Mouse (Mus musculus) lung, postnatal 4 days (tissue): ENCODE data around the gene Cd8b1.
"Not testable (repeated sequence)": the region's sequence is repeated elsewhere in the genome, so short reads cannot be mapped to it uniquely, and the experiment has no call there.

Source experiments
- DNase-seq, 2 experiments: peaks; one replicate each; pipeline ENCODE4 v3.0.0; 2021

Gene Cd8b1

GRCm38 (mm10) chr6:71322491-71322921 is at the start of gene Cd8b1:
TSS of gene Cd8b1 (plus strand) at chr6:71322788.
- DNase-seq, result no peak

GRCm38 (mm10) chr6:71273715-71274114 is 48.9 kb upstream of the Cd8b1 start:
- DNase-seq, result no peak

- DNase-seq, result no peak
Measured at GRCm38 (mm10) chr6:71274621-71275020, 48.0 kb upstream of the Cd8b1 start.

DNA sequence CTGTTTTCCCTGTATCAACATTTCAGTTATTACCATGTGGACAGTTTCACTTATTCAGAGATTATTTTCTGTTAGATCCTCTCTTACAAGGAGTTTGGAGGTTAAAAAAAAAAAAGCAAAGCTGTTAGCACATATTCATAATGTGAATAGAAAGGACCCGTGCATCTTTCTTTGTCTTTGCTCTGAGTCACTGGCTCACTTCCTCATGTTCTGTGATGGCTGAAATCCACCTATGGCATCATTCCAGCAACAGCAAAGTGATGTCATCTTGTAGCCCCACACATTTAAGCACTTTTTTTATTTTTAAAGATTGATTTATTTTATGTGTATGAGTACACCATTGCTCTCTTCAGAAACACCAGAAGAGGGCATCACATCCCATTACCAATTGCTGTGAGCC is 43.2 kb upstream of the Cd8b1 start:
- DNase-seq, result no peak

GRCm38 (mm10) chr6:71293509-71293908 is 29.1 kb upstream of the Cd8b1 start:
- no peak for DNase-seq

- DNase-seq, result no peak
Measured at GRCm38 (mm10) chr6:71295303-71295702, 27.3 kb upstream of the Cd8b1 start.

DNA sequence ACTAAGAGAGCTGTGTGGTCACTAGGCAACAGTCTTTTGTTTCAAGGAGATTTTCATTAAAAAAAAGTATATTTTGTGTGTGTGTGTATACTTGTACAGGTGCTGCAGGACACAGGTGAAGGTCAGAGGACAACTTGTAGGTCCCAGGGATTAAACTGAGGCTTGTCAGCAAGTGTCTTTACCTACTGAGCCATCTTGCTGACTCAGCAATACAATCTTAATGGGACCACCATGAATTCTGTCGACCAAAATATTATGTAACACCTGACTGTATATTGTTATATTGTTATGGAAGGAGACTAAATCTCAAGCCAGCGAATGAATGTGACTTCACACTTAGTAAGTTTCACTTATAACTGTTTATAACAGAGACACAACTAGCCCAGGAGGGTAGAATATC is 24.5 kb upstream of the Cd8b1 start:
- no peak for DNase-seq

DNA sequence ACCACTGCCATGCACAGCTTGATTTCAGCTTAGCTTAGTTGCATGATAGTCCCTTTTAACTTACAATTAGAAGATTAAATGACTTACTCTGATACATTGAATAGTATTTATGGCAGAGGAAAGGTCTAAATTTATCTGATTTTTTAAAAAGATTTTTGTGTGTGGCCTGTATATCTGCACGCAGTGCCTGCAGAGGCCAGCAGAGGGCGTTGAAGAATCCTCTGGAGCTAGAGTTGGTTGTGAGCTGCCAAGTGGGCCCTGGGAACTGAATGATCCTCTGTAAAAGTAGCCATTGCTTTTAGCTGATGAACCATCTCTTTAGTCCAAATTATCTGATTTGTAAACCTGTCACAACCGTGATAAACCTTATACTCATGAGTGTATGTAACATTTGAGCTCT is 23.8 kb upstream of the Cd8b1 start:
- peak in 1 of 2 experiments; percentile 32 for DNase-seq

DNA sequence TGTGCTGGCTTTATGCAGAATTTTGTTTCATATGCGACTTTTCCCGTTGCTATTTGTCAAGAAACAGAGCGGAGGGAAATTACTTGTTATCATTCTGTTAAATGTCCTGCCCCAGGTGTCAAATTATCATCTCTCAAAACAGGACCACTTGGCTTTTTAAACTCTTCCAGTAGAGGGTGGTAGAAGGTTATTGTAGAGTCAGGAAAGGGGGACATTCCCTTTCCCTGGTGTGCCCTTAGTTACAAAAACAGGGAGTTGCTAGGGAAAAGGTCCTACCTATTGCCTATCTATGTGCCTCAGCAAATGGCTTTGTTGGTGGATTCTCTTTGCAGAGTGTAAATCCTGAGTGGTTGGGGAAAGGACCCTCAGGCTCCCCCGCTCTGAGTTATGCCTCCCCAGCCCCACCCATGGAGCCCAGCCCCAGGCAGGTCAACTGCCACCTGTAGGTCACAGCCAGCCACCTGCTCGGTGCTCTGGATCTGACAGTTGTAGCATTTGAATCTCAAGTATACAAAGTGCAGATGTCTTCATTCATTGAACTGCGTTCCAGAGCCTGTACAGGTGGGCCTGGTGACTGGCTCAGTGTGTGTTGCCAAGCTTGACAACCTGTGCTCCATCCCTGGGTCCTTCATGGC is 20.4 kb upstream of the Cd8b1 start:
- DNase-seq, result no peak

DNA sequence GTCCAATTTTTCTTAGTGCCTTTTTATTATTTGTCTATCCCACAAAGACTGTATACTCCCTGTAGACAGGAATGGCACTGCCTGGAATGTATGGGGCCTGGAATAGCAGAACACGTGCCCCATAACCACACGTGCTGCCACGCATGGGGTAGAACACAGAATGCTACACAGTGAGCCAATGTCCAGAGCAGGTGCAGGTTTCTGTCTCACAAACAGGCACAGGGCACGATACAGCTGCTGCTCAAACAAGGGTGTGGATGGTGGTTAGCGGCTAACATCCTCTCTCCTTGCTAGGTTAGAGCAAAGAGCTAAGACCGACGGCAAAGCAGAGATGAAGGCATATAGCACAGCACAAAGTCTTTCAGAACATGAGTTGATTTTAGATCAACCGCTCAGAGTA is 15.1 kb upstream of the Cd8b1 start:
- DNase-seq, result no peak

GRCm38 (mm10) chr6:71321826-71322283 is 733 bp upstream of the Cd8b1 start, which contains the start of gene Smyd1:
TSS of gene Smyd1 (minus strand) at chr6:71322233.
- DNase-seq, result no peak

DNA sequence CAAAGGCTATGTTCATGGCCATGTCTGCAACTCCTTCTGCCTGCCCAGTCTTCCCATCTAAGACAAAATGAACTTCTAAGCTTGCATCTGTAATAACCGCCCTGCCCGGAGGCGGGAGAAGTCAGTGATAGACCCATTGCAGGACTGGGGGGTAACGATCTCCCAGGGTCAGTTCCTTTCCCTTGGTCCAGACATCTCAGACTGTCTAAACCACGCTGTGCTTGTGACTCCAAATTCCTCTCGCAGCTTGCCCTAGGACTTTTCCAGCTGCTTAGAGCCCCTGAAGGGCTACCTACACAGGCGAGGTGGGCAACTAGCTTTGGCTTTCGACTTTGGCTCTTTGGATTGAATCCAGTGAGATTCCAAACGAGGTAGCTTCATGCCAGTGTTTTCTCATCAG is 2.2 kb downstream of the Cd8b1 start:
- no peak for DNase-seq

- no peak for DNase-seq
Measured at GRCm38 (mm10) chr6:71329881-71330280, 7.3 kb downstream of the Cd8b1 start.

GRCm38 (mm10) chr6:71330486-71330885 is 7.9 kb downstream of the Cd8b1 start:
- DNase-seq, result no peak

- not testable (repeated sequence) for DNase-seq
Measured at GRCm38 (mm10) chr6:71331491-71331890, 8.9 kb downstream of the Cd8b1 start.

- no peak for DNase-seq
Measured at GRCm38 (mm10) chr6:71332236-71332965, 9.8 kb downstream of the Cd8b1 start.

DNA sequence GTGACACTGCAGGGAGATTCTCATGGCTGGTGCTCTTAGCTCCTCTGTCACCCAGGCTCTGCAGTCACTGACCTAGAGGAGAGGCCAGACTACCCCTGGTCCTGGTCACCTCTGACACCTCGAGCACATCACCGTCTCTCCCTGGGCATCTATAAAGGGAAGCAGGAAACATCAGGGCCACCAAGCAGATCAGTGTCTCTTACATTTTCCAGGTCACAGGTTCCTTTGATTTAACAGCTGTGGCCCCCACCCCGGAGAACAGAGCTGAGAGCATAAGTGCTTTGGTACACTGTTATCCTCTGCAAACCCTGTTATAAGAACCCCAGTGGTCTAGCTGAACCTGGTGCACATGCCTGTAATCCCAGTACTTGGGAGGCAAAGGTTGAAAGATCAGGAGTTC is 10.4 kb downstream of the Cd8b1 start:
- DNase-seq, result no peak

DNA sequence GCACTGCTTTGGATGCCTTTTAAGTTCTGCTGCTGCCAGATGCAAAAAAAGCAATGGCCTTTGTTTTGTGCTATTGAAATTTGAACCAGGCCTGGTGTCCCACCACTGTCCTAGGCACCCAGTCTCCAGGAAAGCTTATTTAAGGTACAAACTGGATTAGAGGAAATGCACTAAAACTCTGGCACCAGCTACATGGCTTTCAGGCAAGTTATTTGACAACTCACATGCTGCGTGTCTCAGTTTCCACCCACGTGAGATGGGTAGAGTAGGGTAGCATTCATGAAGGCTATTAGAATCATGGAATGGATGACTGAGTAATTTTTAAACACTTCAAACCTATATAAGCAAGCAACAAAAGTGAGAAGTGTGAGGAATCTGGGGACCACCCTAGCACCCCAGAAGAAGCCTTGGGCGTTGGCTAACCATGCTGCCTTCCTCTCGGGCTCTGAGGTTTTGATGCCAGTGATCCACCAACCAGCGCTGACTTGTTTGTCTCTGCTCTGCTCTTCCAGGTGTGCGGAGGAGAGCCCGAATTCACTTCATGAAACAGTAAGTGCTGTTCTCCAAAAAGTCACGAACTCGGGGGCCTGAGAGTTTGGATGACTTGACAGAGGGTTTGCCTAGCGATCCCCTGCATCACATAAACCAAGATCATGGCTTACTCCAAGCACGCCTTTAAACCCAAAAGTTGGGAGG is 11.1 kb downstream of the Cd8b1 start:
- no peak for DNase-seq

- no peak for DNase-seq
Measured at GRCm38 (mm10) chr6:71337666-71338065, 15.1 kb downstream of the Cd8b1 start.

GRCm38 (mm10) chr6:71338941-71339340 is 16.4 kb downstream of the Cd8b1 start:
- no peak for DNase-seq

GRCm38 (mm10) chr6:71339351-71339750 is 16.8 kb downstream of the Cd8b1 start:
- DNase-seq, result no peak

DNA sequence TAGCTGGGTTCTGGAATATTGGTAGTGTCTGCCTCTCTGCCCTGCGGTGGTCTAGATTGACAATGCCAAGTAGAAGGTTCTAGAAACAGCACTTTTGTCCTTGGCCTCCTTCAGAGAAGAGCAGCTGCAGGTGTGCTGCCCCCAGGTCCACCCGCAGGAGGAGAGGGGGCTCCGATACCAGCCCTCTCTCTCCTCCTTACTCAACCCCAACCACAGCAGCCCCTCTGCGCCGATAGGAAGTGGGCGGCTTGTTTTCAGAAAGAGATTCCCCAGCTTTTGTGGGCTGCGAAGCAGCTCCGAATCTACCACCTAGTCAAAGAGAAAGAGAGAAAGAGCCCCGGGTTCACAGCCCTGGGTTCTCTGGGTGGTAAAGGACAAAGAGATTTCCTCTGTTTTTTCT is 18.6 kb downstream of the Cd8b1 start:
- no peak for DNase-seq

DNA sequence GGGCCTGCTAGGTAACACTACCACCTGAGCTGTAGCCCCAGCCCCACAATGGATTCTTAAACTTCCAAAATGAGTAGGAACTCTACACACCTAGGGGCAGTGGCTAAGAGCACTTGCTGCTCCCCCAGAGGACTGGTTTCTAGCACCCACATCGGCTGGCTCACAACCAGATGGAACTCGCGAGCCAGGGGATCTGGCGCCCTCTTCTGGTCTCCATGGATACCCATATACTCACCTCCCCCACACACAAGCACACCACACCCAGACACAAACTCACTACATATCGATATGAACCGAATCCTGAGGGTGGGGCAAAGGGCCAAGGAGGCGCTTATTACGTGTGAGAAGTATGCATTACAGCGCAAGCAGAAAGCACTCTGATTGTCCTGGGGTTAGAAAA is 25.4 kb downstream of the Cd8b1 start:
- no peak for DNase-seq

DNA sequence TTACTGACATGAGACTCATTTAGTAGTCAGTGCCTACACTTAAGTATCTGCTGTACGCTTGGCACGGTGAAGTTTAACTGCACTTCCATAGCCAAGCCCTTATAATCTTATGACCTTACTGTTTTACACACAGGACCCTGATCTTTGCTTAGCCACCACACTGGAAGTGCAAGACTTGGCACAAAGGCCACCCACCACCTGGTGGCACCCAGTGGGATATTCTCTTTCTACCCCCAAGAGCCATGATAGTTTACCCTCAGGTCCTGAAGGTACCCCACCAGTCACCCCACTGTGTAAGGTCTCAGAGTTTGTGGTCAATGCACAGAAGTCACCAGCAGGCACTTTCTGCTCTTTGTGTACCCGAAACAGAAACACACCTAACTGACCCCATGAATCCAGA is 28.6 kb downstream of the Cd8b1 start:
- DNase-seq, result no peak
